Mouse (Mus musculus) right cerebral cortex, postnatal 14 days (tissue): ENCODE results near the gene Ddah1.

ENCODE experiments used
- DNase-seq: peaks from one replicate; pipeline ENCODE4 v3.0.0; 2022

The Ddah1 gene

GRCm38 (mm10) chr3:145758561-145759378 is at the start of gene Ddah1:
Ddah1 (plus strand) TSS chr3:145758675.
- DNase-seq, result peak; percentile 63

- DNase-seq, result no peak
These were observed 42.6 kb upstream of the Ddah1 start for GRCm38 (mm10) chr3:145715923-145716322.

DNA sequence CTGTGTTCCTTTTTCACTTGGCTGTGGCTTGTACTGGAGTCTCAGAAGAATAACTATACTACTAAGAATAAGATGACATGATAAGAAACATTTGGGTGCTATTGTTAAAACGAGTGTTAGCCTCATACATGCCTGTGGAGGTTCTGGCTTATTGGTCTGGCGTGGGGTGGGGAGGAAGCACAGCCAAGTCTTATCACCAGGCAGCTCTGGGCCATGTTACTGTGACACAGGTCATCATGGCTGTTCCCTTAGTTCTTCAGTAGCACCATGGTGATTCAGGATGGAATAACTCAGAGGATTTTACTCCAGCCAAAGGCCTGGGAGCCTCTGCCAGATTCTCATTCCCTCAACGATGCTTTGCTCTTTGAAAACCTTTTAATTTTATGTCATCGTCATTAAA is 38.8 kb upstream of the Ddah1 start:
- DNase-seq, result no peak

DNA sequence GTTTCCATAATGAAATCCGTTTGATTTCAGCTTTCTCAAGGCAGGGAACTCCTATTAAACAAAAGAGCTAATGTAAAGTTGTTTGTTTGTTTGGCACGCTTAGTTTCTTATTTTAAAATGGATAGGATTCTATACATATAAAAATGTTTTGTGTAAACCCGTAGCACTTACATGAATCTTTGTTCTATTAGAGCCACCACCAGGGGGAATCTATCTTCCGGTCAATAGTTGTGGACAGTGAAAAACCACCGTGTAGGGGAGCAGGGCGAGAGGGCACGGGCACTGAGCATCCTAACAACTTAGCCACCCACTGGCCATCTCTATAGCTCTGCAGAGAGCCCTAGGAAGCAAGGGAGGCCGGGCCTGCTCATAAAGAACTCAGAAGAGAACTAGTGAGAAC is 33.4 kb upstream of the Ddah1 start:
- no peak for DNase-seq

DNA sequence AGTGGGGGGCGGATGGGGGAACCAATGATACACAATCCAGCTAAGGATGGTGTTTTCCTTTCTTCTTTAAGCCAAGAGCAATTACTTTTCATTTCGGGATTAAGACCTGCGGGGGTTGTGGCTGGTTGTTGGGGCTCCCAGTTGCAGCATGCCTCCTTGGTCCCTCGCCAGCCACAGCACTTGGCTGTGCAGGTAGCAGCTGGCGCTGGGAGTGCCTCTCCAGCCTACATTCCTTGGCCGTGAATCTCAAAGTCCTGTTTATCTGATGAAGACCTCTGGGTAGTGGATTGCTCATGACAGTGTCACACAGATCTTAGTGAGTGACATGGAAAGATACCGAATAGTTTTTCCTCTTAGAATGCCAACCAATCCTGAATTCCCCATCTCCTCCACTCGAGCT is 30.1 kb upstream of the Ddah1 start:
- DNase-seq, result no peak

- DNase-seq, result no peak
These were observed 28.9 kb upstream of the Ddah1 start for GRCm38 (mm10) chr3:145729531-145729930.

- DNase-seq, result no peak
These were observed 28.4 kb upstream of the Ddah1 start for GRCm38 (mm10) chr3:145730092-145730491.

- no peak for DNase-seq
These were observed 23.6 kb upstream of the Ddah1 start for GRCm38 (mm10) chr3:145734857-145735256.

DNA sequence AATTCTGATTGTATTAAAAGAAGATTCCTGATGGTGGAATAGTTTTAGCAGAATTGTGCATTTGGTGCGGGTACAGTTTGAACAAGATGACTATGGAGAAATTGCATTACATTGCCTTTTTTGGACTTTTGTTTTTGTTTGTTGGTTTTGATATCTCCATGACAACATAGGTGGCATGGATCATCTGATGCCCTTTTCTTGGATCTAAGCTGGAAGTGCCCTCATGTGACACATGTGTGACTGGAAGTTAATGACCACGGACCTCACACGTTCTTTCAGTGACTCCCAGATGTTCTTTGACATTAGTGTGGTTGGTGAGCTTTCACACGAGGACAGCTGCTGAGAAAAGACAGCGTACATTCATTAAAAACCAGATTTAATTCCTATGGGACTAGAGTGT is 21.9 kb upstream of the Ddah1 start:
- DNase-seq, result no peak

- DNase-seq, result no peak
These were observed 19.8 kb upstream of the Ddah1 start for GRCm38 (mm10) chr3:145738662-145739061.

DNA sequence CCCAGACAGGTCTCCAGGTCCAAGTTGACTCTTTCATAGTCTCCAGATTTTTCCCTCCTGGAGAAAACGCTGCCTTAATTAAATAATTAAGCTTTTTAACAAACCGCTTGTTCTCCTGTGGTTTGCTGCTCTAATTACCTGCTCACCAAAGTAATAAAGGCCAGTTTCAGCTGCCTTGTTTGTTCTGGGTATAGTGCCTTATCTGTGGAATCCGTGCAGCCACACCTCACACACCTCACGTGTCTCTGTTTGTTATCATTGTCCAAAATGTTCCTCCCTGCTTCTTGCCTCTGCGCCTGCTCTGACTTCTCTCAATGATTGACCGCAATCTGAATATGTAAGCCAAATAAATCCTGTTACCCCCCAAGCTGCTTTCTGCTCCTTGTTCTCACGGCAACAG is 18.6 kb upstream of the Ddah1 start:
- DNase-seq, result no peak

- no peak for DNase-seq
These were observed 15.4 kb upstream of the Ddah1 start for GRCm38 (mm10) chr3:145743050-145743449.

GRCm38 (mm10) chr3:145743476-145744027 is 14.9 kb upstream of the Ddah1 start:
- no peak for DNase-seq

- no peak for DNase-seq
These were observed 9.8 kb upstream of the Ddah1 start for GRCm38 (mm10) chr3:145748626-145749025.

- no peak for DNase-seq
These were observed 2.0 kb upstream of the Ddah1 start for GRCm38 (mm10) chr3:145756457-145756856.

- no peak for DNase-seq
These were observed 1.3 kb upstream of the Ddah1 start for GRCm38 (mm10) chr3:145757177-145757576.

- no peak for DNase-seq
These were observed 631 bp upstream of the Ddah1 start for GRCm38 (mm10) chr3:145757844-145758243.

- no peak for DNase-seq
These were observed 1.1 kb downstream of the Ddah1 start for GRCm38 (mm10) chr3:145759379-145760209.

- DNase-seq, result no peak
These were observed 2.1 kb downstream of the Ddah1 start for GRCm38 (mm10) chr3:145760547-145760946.

GRCm38 (mm10) chr3:145761501-145762170 is 3.2 kb downstream of the Ddah1 start:
- DNase-seq, result no peak

DNA sequence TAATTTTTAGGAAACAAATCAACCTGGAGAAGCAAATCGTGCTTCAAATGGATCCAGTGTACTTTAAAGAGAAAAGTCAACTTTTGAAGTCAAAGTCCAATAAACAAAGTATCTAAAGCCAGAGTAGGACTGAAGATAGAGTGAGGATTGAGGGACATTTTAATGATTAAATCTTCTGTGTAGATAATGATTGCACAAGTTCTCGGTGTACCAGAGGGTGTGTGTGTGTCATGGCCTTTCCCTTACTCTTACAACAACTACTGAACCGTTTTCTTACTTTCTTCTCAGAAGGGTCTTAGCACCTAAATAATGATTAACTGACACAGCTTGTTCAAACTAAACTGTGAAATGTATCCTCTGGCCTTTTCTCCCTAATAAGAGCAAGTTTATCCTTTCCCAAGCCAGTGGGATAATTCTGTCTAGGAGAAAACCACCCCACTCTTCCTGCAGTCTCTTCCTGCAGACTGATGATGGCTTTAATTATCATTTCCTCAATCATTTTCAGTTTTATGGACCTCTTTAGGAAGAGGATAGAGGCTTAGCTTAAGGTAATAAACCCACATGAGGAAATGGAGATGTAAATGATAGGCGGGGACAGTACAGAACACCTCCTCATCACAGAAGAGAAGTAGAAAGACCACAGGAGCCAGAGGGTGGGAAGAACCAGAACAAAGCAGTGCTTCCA is 4.6 kb downstream of the Ddah1 start:
- no peak for DNase-seq

DNA sequence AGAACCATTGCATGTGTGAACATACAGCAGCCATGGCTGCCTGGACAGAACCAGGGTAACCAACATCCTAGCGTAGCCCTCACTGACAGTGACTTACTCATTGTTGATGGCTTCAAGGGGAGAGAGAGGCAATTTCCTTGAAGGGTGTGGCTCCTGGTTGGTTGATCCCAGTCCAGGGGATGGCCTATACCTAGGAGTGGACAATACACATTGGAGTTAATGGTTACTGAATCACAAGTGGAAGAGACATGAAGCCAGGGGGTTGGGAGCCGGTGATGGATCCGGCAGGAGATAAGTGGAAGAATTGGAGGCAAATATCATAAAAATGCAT is 5.1 kb downstream of the Ddah1 start:
- DNase-seq, result no peak

GRCm38 (mm10) chr3:145764416-145764815 is 5.9 kb downstream of the Ddah1 start:
- no peak for DNase-seq
